Mouse (Mus musculus) hindbrain, embryonic 13.5 days (tissue): ENCODE results near the gene Tnpo1. TPM values are rescaled to one million over a fixed set of nuclear protein-coding genes. Genes with fewer than 3 reads are reported as not detected.
A peak's percentile ranks its signal among the peaks of the same experiment; 100 is the strongest.

Experiments
- ATAC-seq: fragments of 200-750 bp; cut with Nextera tagmentation; 2 replicates; pipeline ENCODE4 v1.8.0; 2017; ENCODE audit warnings: moderate TSS enrichment; ENCODE audit not compliant: low FRiP score
- H3K27ac ChIP-seq: fragments of 300-500 bp; sonication (generic); 2 replicates; pipeline ENCODE4 v1.5.1; 2015; ENCODE audit warnings: inconsistent platforms, mild to moderate bottlenecking, moderate library complexity
- H3K27me3 ChIP-seq: fragments of 300-500 bp; sonication (generic); 2 replicates; pipeline ENCODE4 v1.6.1; 2015; ENCODE audit warnings: mild to moderate bottlenecking, inconsistent platforms
- H3K36me3 ChIP-seq: fragments of 300-500 bp; sonication (generic); 2 replicates; pipeline ENCODE4 v1.6.1; 2015; ENCODE audit warnings: mild to moderate bottlenecking, inconsistent platforms
- H3K4me1 ChIP-seq: fragments of 300-500 bp; sonication (generic); replicated peaks from 2 replicates; pipeline ENCODE4 v1.6.1; 2015; ENCODE audit warnings: inconsistent platforms
- H3K4me2 ChIP-seq: fragments of 300-500 bp; sonication (generic); 2 replicates; pipeline ENCODE4 v1.6.1; 2015; ENCODE audit warnings: inconsistent platforms, mild to moderate bottlenecking, moderate library complexity
- H3K4me3 ChIP-seq: fragments of 300-500 bp; sonication (generic); 2 replicates; pipeline ENCODE4 v1.5.1; 2015; ENCODE audit warnings: mild to moderate bottlenecking, inconsistent platforms
- H3K9ac ChIP-seq: fragments of 300-500 bp; sonication (generic); 2 replicates; pipeline ENCODE4 v1.6.1; 2015; ENCODE audit warnings: mild to moderate bottlenecking, inconsistent platforms
- H3K9me3 ChIP-seq: fragments of 300-500 bp; sonication (generic); 2 replicates; pipeline ENCODE4 v1.6.1; 2016; ENCODE audit warnings: inconsistent platforms
- WGBS: fragments of 180-500 bp; shearing (Covaris S2); methylation state at CpG from one replicate; pipeline ENCODE4 v1.1.7; 2015; 5-methylcytosine and 5-hydroxymethylcytosine counted together
- polyA plus RNA-seq: library from polyadenylated mRNA; unstranded; fragments of >200 nt; fragmentation: Nextera tagmentation; extraction: Ambion mirVana; gene quantifications from 2 replicates; pipeline ENCODE4 v1.2.1, GENCODE M21; 2015

Tnpo1 gene
- polyA plus RNA-seq, 1 experiment from 2014 or later, result 59.5 TPM

GRCm38 (mm10) chr13:98879422-98879821 is 46.8 kb downstream of the Tnpo1 start:
- ATAC-seq, result no peak
- H3K4me3 ChIP-seq, result no peak overlapping the region
- H3K9me3 ChIP-seq, result no peaks in the 10 kb centered on the region
- H3K27ac ChIP-seq, result no peak overlapping the region
- H3K4me2 ChIP-seq, result no peak overlapping the region
- 96% methylated on average over 6 of the region's 6 CpGs for whole genome bisulfite sequencing
- H3K9ac ChIP-seq, result no peak overlapping the region
- H3K27me3 ChIP-seq, result no peaks in the 10 kb centered on the region
- no peaks in the 10 kb centered on the region for H3K4me1 ChIP-seq
- peaks cover 54% of the 10 kb centered on the region for H3K36me3 ChIP-seq

GRCm38 (mm10) chr13:98877165-98877564 is 49.0 kb downstream of the Tnpo1 start:
- H3K4me2 ChIP-seq, result no peak overlapping the region
- H3K4me1 ChIP-seq, result no peaks in the 10 kb centered on the region; the same call in 1 of the 2 replicates
- no peak overlapping the region for H3K27ac ChIP-seq
- WGBS, result 93% methylated on average over 2 of the region's 2 CpGs
- H3K36me3 ChIP-seq, result peaks cover 46% of the 10 kb centered on the region
- H3K27me3 ChIP-seq, result no peaks in the 10 kb centered on the region
- H3K9ac ChIP-seq, result no peak overlapping the region
- ATAC-seq, result no peak
- H3K4me3 ChIP-seq, result no peak overlapping the region
- no peaks in the 10 kb centered on the region for H3K9me3 ChIP-seq

GRCm38 (mm10) chr13:98874727-98875126 is 51.5 kb downstream of the Tnpo1 start:
- Histone ChIP-seq H3K27me3 (no peaks in the 10 kb centered on the region), H3K27ac (no peak overlapping the region), H3K4me3 (no peak overlapping the region), H3K9ac (no peak overlapping the region), H3K4me1 (no peaks in the 10 kb centered on the region; the same call in 1 of the 2 replicates), H3K9me3 (no peaks in the 10 kb centered on the region), H3K36me3 (peaks cover 63% of the 10 kb centered on the region), H3K4me2 (no peak overlapping the region)
- 90% methylated on average over 3 of the region's 3 CpGs for WGBS
- ATAC-seq, result no peak

- no peaks in the 10 kb centered on the region for H3K9me3 ChIP-seq
- WGBS, result 64% methylated on average over 7 of the region's 7 CpGs
- H3K27ac ChIP-seq, result peak overlapping the region; percentile 5; the same call in 1 of the 2 replicates
- no peak for ATAC-seq
- H3K9ac ChIP-seq, result no peak overlapping the region
- H3K4me1 ChIP-seq, result no peaks in the 10 kb centered on the region; the same call in 1 of the 2 replicates
- H3K36me3 ChIP-seq, result peaks cover 72% of the 10 kb centered on the region
- H3K4me3 ChIP-seq, result no peak overlapping the region
- no peak overlapping the region for H3K4me2 ChIP-seq
- H3K27me3 ChIP-seq, result no peaks in the 10 kb centered on the region
Observed at GRCm38 (mm10) chr13:98872273-98872847, 53.8 kb downstream of the Tnpo1 start.

GRCm38 (mm10) chr13:98871263-98871662 is 54.9 kb downstream of the Tnpo1 start:
- 88% methylated on average over 1 of the region's 1 CpGs for WGBS
- H3K27ac ChIP-seq, result no peak overlapping the region
- peaks cover 78% of the 10 kb centered on the region for H3K36me3 ChIP-seq
- no peak overlapping the region for H3K4me2 ChIP-seq
- H3K9ac ChIP-seq, result no peak overlapping the region
- H3K27me3 ChIP-seq, result no peaks in the 10 kb centered on the region
- no peak overlapping the region for H3K4me3 ChIP-seq
- H3K4me1 ChIP-seq, result no peaks in the 10 kb centered on the region; the same call in 1 of the 2 replicates
- ATAC-seq, result no peak
- no peaks in the 10 kb centered on the region for H3K9me3 ChIP-seq

GRCm38 (mm10) chr13:98868236-98868923 is 57.8 kb downstream of the Tnpo1 start:
- Histone ChIP-seq H3K27me3 (no peaks in the 10 kb centered on the region), H3K4me2 (no peak overlapping the region), H3K9ac (no peak overlapping the region), H3K4me3 (no peak overlapping the region), H3K9me3 (no peaks in the 10 kb centered on the region), H3K27ac (no peak overlapping the region), H3K4me1 (no peaks in the 10 kb centered on the region; the same call in 1 of the 2 replicates), H3K36me3 (peaks cover 82% of the 10 kb centered on the region)
- no peak for ATAC-seq
- 92% methylated on average over 9 of the region's 9 CpGs for WGBS

GRCm38 (mm10) chr13:98867810-98868209 is 58.4 kb downstream of the Tnpo1 start:
- Histone ChIP-seq H3K9ac (no peak overlapping the region), H3K9me3 (no peaks in the 10 kb centered on the region), H3K4me1 (no peaks in the 10 kb centered on the region; the same call in 1 of the 2 replicates), H3K27me3 (no peaks in the 10 kb centered on the region), H3K27ac (no peak overlapping the region), H3K4me2 (no peak overlapping the region), H3K4me3 (no peak overlapping the region), H3K36me3 (peaks cover 84% of the 10 kb centered on the region)
- ATAC-seq, result peak; percentile 73
- WGBS, result 65% methylated on average over 2 of the region's 2 CpGs

GRCm38 (mm10) chr13:98855291-98855690 is 70.9 kb downstream of the Tnpo1 start:
- peaks cover 70% of the 10 kb centered on the region for H3K36me3 ChIP-seq

GRCm38 (mm10) chr13:98845794-98846193 is 80.4 kb downstream of the Tnpo1 start:
- H3K4me1 ChIP-seq, result no peaks in the 10 kb centered on the region
- H3K4me3 ChIP-seq, result no peak overlapping the region
- 79% methylated on average over 1 of the region's 1 CpGs for WGBS
- ATAC-seq, result no peak
- H3K27ac ChIP-seq, result no peak overlapping the region
- no peaks in the 10 kb centered on the region for H3K9me3 ChIP-seq
- no peak overlapping the region for H3K4me2 ChIP-seq
- no peak overlapping the region for H3K9ac ChIP-seq
- H3K27me3 ChIP-seq, result no peaks in the 10 kb centered on the region
- peaks cover 38% of the 10 kb centered on the region for H3K36me3 ChIP-seq

More at GRCm38 (mm10) chr13:98855291-98855690, 70.9 kb downstream of the Tnpo1 start:
- no peak overlapping the region for H3K27ac ChIP-seq
- no peaks in the 10 kb centered on the region for H3K27me3 ChIP-seq
- no peak overlapping the region for H3K9ac ChIP-seq
- no peak overlapping the region for H3K4me2 ChIP-seq
- ATAC-seq, result no peak
- H3K4me3 ChIP-seq, result no peak overlapping the region
- H3K9me3 ChIP-seq, result no peaks in the 10 kb centered on the region
- 94% methylated on average over 8 of the region's 8 CpGs for WGBS
- H3K4me1 ChIP-seq, result no peaks in the 10 kb centered on the region

- WGBS, result 90% methylated on average over 6 of the region's 6 CpGs
- no peak overlapping the region for H3K9ac ChIP-seq
- H3K27ac ChIP-seq, result no peak overlapping the region
- H3K9me3 ChIP-seq, result no peaks in the 10 kb centered on the region
- no peak for ATAC-seq
- H3K4me1 ChIP-seq, result no peaks in the 10 kb centered on the region
- H3K4me3 ChIP-seq, result no peak overlapping the region
- peaks cover 27% of the 10 kb centered on the region for H3K36me3 ChIP-seq
- no peaks in the 10 kb centered on the region for H3K27me3 ChIP-seq
- no peak overlapping the region for H3K4me2 ChIP-seq
Observed at GRCm38 (mm10) chr13:98836423-98837088, 89.6 kb downstream of the Tnpo1 start.

- Histone ChIP-seq H3K4me1 (no peaks in the 10 kb centered on the region), H3K36me3 (peaks cover 27% of the 10 kb centered on the region), H3K4me3 (no peak overlapping the region), H3K27me3 (no peaks in the 10 kb centered on the region), H3K9me3 (no peaks in the 10 kb centered on the region), H3K9ac (no peak overlapping the region), H3K4me2 (no peak overlapping the region), H3K27ac (no peak overlapping the region)
- WGBS, result 92% methylated on average over 5 of the region's 5 CpGs
- ATAC-seq, result no peak
Observed at GRCm38 (mm10) chr13:98835740-98836139, 90.4 kb downstream of the Tnpo1 start.

GRCm38 (mm10) chr13:98834723-98835122 is 91.5 kb downstream of the Tnpo1 start:
- Histone ChIP-seq H3K36me3 (peaks cover 23% of the 10 kb centered on the region), H3K4me2 (no peak overlapping the region), H3K9me3 (no peaks in the 10 kb centered on the region), H3K27ac (0 out of 2 replicates have a peak overlapping the region, but pooled peaks have one; percentile 40), H3K4me3 (no peak overlapping the region), H3K9ac (no peak overlapping the region), H3K4me1 (no peaks in the 10 kb centered on the region), H3K27me3 (no peaks in the 10 kb centered on the region)
- WGBS, result 84% methylated on average over 3 of the region's 3 CpGs
- peak; percentile 41; the same call in 1 of the 2 replicates for ATAC-seq
